17 mouse cellular contexts compared by ENCODE assay signal in the genomic region with DNA sequence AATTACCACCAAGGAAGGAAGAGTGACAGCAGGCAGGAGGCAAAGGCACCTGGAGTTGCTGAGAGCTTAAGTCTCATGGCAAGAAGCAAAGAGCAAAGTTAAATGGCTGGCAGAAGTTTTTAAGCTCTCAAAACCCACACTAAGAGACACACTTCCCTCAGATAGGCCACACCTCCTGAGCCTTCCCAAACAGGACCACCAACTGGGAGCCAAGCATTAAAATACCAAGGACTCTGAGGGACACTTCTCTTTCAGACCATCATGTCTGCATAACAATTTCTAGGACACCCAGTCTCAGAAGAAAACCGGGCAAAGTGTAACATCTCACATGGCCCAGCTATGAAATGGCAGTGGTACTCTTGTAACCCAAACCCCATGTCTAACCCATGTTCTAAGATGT.
"Had no signal": no experiment of that assay in that cellular context is flagged by ENCODE, and none has a peak within 500 bp of the region (broad histone marks: within the 10 kb centered on the region; RNA-seq: fewer than 3 reads in every experiment).

No protein-coding gene starts in this region.

- H3K4me1 ChIP-seq: neural tube, embryonic 15.5 days had no signal

- H3K27me3 ChIP-seq: limb, embryonic 13.5 days; neural tube, embryonic 15.5 days had no signal

- H3K36me3 ChIP-seq: limb, embryonic 13.5 days; midbrain, embryonic 10.5 days; neural tube, embryonic 15.5 days had no signal

- DNase-seq: kidney, adult 11 months; kidney, adult 9 months; layer of hippocampus, adult 9-11 months; layer of hippocampus, postnatal 36 days; left cerebral cortex, postnatal 4 days; lung, adult 18-20 months; lung, postnatal 36 days; midbrain, embryonic 14.5 days; right cerebral cortex, adult 18-20 months; spleen, adult 18-20 months; thymus, postnatal 14 days had no signal

- H3K4me3 ChIP-seq: limb, embryonic 13.5 days; midbrain, embryonic 10.5 days; myocyte; neural tube, embryonic 15.5 days had no signal

- H3K27ac ChIP-seq: kidney, postnatal 0 days; limb, embryonic 13.5 days; liver, embryonic 14.5 days; midbrain, embryonic 10.5 days; neural tube, embryonic 15.5 days had no signal
